In genomic region chr2:8477827-8478528, GRCm38 (mm10) we compare ENCODE assay signal across 15 mouse cellular contexts.
DNase-seq lines count a peak whose midpoint lies in the region; ATAC-seq and TF ChIP-seq lines count a peak whose summit lies in the region.
"Had no signal": no experiment of that assay in that cellular context is flagged by ENCODE, and none has a peak within 500 bp of the region (broad histone marks: within the 10 kb centered on the region; RNA-seq: fewer than 3 reads in every experiment).

No protein-coding gene starts in this region.

- no peaks in the 10 kb centered on the region for H3K9me3 ChIP-seq in forebrain, embryonic 11.5 days (ENCODE audit: control insufficient read depth, low read length)
- H3K9me3 ChIP-seq in forebrain, postnatal 0 days (ENCODE audit: low read length), result no peaks in the 10 kb centered on the region
- no peaks in the 10 kb centered on the region for H3K9me3 ChIP-seq in hindbrain, embryonic 13.5 days
- no peaks in the 10 kb centered on the region for H3K9me3 ChIP-seq in neural tube, embryonic 12.5 days
- H3K9me3 ChIP-seq: stomach, embryonic 15.5 days had no signal

- no peak overlapping the region for H3K27ac ChIP-seq in forebrain, embryonic 11.5 days (ENCODE audit: low read depth, low read length)
- no peak overlapping the region for H3K27ac ChIP-seq in forebrain, postnatal 0 days (ENCODE audit: low read depth, low read length)
- no peak overlapping the region for H3K27ac ChIP-seq in hindbrain, embryonic 13.5 days
- no peak overlapping the region for H3K27ac ChIP-seq in neural tube, embryonic 12.5 days
- H3K27ac ChIP-seq: gastrocnemius, adult 2 months; heart, adult 2 months; stomach, embryonic 15.5 days had no signal

- H3K9ac ChIP-seq in forebrain, embryonic 11.5 days (ENCODE audit: low read length), result no peak overlapping the region
- H3K9ac ChIP-seq in forebrain, postnatal 0 days, result no peak overlapping the region
- H3K9ac ChIP-seq in hindbrain, embryonic 13.5 days, result no peak overlapping the region
- no peak overlapping the region for H3K9ac ChIP-seq in neural tube, embryonic 12.5 days
- H3K9ac ChIP-seq: stomach, embryonic 15.5 days had no signal

- peak; percentile 27; the same call in 1 of the 2 replicates for ATAC-seq in forebrain, embryonic 11.5 days (replicated peaks; ENCODE audit: low FRiP score)
- ATAC-seq in forebrain, postnatal 0 days, result no peak
- ATAC-seq in hindbrain, embryonic 13.5 days (ENCODE audit: low FRiP score), result 0 out of 2 replicates have a peak, but pooled peaks have one; percentile 61
- ATAC-seq in neural tube, embryonic 12.5 days (ENCODE audit: low FRiP score, low read depth), result peak; percentile 88
- ATAC-seq: inflammation-experienced regulatory T-cells, adult 6 months had no signal

- intact Hi-C loops in gastrocnemius, postnatal 14 days (cut with DNase I; ENCODE audit: low total_unique reads), result no loop called here

- DNase-seq in forebrain, embryonic 11.5 days (ENCODE audit: low spot score), result no peak
- no peak for DNase-seq in forebrain, postnatal 0 days
- DNase-seq in kidney, postnatal 10 days, result peak; percentile 9
- DNase-seq in kidney, adult 11 months, result no peak
- DNase-seq in gastrocnemius, postnatal 14 days, result no peak
- no peak for DNase-seq in thymus, postnatal 36 days
- DNase-seq: cerebellum, adult 11-12 months; gastrocnemius, adult 2 months; heart, adult 2 months; lung, postnatal 36 days had no signal

- no peak overlapping the region for H3K4me3 ChIP-seq in forebrain, embryonic 11.5 days (ENCODE audit: low read depth, low read length)
- no peak overlapping the region for H3K4me3 ChIP-seq in forebrain, postnatal 0 days (ENCODE audit: low read depth, low read length)
- H3K4me3 ChIP-seq in hindbrain, embryonic 13.5 days, result no peak overlapping the region
- no peak overlapping the region for H3K4me3 ChIP-seq in neural tube, embryonic 12.5 days
- H3K4me3 ChIP-seq: gastrocnemius, adult 2 months; heart, adult 2 months; stomach, embryonic 15.5 days had no signal

- TF ChIP-seq CTCF in forebrain, postnatal 0 days (IDR thresholded peaks at IDR 0.05; ENCODE audit: low read depth), result no peak

- H3K36me3 ChIP-seq in forebrain, embryonic 11.5 days (ENCODE audit: control insufficient read depth, insufficient read depth, low read length), result no peaks in the 10 kb centered on the region
- no peaks in the 10 kb centered on the region for H3K36me3 ChIP-seq in forebrain, postnatal 0 days (ENCODE audit: insufficient read depth)
- H3K36me3 ChIP-seq in hindbrain, embryonic 13.5 days, result no peaks in the 10 kb centered on the region
- no peaks in the 10 kb centered on the region for H3K36me3 ChIP-seq in neural tube, embryonic 12.5 days
- H3K36me3 ChIP-seq: stomach, embryonic 15.5 days had no signal

- H3K27me3 ChIP-seq in forebrain, embryonic 11.5 days (ENCODE audit: control insufficient read depth, insufficient read depth, low read length), result no peaks in the 10 kb centered on the region
- no peaks in the 10 kb centered on the region for H3K27me3 ChIP-seq in forebrain, postnatal 0 days (ENCODE audit: insufficient read depth, low read length)
- no peaks in the 10 kb centered on the region for H3K27me3 ChIP-seq in hindbrain, embryonic 13.5 days
- no peaks in the 10 kb centered on the region for H3K27me3 ChIP-seq in neural tube, embryonic 12.5 days (replicated peaks)
- H3K27me3 ChIP-seq: stomach, embryonic 15.5 days had no signal

- 69% methylated on average over 6 of the region's 6 CpGs for WGBS in forebrain, embryonic 11.5 days
- 54% methylated on average over 6 of the region's 6 CpGs for WGBS in forebrain, postnatal 0 days
- WGBS in hindbrain, embryonic 13.5 days, result 34% methylated on average over 6 of the region's 6 CpGs
- WGBS in neural tube, embryonic 12.5 days, result 28% methylated on average over 6 of the region's 6 CpGs

- no peak overlapping the region for H3K4me2 ChIP-seq in forebrain, embryonic 11.5 days (ENCODE audit: low read depth, low read length, severe bottlenecking)
- H3K4me2 ChIP-seq in forebrain, postnatal 0 days (ENCODE audit: low read depth), result no peak overlapping the region
- H3K4me2 ChIP-seq in hindbrain, embryonic 13.5 days, result no peak overlapping the region
- H3K4me2 ChIP-seq in neural tube, embryonic 12.5 days (replicated peaks), result no peak overlapping the region
- H3K4me2 ChIP-seq: liver, embryonic 11.5 days; stomach, embryonic 15.5 days had no signal

- H3K4me1 ChIP-seq in forebrain, embryonic 11.5 days (replicated peaks; ENCODE audit: control insufficient read depth, insufficient read depth, low read length), result no peaks in the 10 kb centered on the region
- no peaks in the 10 kb centered on the region for H3K4me1 ChIP-seq in forebrain, postnatal 0 days (ENCODE audit: insufficient read depth)
- peaks cover 13% of the 10 kb centered on the region; the same call in 1 of the 2 replicates for H3K4me1 ChIP-seq in hindbrain, embryonic 13.5 days (replicated peaks)
- H3K4me1 ChIP-seq in neural tube, embryonic 12.5 days, result peaks cover 9% of the 10 kb centered on the region
- H3K4me1 ChIP-seq: stomach, embryonic 15.5 days had no signal
